Mouse (Mus musculus) adrenal gland, adult (tissue): ENCODE results near the gene Celf2.

Experiments used
- DNase-seq, 2 experiments: peaks; one replicate each; pipeline ENCODE4 v3.0.0; 2022 to 2023; ENCODE audit warnings: low spot score in 1 of 2; ENCODE audit not compliant: inconsistent age in 2 of 2

Gene Celf2

GRCm38 (mm10) chr2:7043770-7044459 is 465.4 kb downstream of the Celf2 start:
- DNase-seq: no peak

DNA sequence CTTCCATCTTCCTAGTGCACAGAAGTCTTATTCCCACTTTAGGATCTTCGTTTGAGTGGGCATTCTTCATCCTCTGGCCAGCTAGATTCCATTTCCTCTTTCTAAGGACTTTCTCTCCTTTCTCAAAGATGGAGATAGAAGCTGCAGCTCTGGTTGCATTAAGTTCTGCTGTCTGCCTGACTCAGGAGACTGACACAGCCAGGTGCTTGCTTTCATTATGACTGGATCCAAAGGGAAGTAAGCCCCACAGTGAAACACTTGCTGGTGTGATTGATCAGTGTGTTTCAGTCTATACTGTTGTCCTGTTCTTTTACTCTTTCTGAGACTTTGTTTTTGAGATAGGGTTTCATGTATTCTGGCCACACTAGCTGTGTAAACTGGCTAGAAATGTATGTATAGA is 468.4 kb downstream of the Celf2 start:
- DNase-seq: no peak

DNA sequence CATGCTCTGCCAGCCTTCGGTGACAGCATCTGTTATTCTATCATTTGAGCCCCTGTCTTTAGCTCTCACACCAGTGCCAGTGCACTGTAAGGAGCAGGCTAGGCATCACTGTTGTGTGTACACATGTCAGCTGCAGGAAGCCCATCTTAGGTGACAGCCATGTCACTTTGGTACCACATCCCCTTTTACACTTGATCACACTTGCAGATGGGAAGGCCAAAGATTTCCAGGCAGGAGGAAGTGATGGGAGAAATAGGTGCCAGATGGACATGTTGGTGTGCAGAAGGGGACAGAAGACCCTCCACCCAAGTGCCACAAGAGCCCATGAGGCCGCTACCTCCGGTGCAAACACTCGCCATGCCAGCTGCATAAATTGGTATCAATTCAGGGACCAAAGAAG is 470.4 kb downstream of the Celf2 start:
- no peak for DNase-seq

DNA sequence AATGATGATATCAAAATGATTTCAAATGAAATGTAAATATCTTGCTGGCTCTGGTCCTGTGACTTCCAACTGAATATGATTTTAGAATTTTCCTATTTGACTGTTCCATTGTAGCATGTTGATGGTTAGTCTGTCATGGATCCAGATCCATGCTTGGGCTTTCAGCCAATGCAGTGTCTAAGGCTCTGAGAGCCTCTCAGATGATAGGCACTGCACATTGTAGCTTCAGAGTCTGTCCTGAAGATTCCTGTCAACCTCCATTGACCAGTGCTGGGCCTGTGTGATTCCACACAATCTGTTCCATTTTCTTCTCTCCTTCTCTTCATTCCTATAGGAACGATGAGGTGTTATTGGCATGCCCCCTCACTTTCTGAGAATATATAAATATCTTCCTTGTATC is 478.0 kb downstream of the Celf2 start:
- DNase-seq: no peak

GRCm38 (mm10) chr2:7026737-7027136 is 482.6 kb downstream of the Celf2 start:
- no peak for DNase-seq

GRCm38 (mm10) chr2:7025594-7025993 is 483.8 kb downstream of the Celf2 start:
- DNase-seq: peak in 1 of 2 experiments; percentile 26

GRCm38 (mm10) chr2:7022184-7022583 is 487.2 kb downstream of the Celf2 start:
- no peak for DNase-seq

GRCm38 (mm10) chr2:7017384-7018113 is 491.8 kb downstream of the Celf2 start:
- no peak for DNase-seq

GRCm38 (mm10) chr2:7013126-7013525 is 496.2 kb downstream of the Celf2 start:
- no peak for DNase-seq

- no peak for DNase-seq
Measured at GRCm38 (mm10) chr2:7006816-7007215, 502.5 kb downstream of the Celf2 start.

- no peak for DNase-seq
Measured at GRCm38 (mm10) chr2:7001967-7002366, 507.4 kb downstream of the Celf2 start.

- no peak for DNase-seq
Measured at GRCm38 (mm10) chr2:6991010-6991421, 518.3 kb downstream of the Celf2 start.

- no peak for DNase-seq
Measured at GRCm38 (mm10) chr2:6985706-6986105, 523.7 kb downstream of the Celf2 start.

DNA sequence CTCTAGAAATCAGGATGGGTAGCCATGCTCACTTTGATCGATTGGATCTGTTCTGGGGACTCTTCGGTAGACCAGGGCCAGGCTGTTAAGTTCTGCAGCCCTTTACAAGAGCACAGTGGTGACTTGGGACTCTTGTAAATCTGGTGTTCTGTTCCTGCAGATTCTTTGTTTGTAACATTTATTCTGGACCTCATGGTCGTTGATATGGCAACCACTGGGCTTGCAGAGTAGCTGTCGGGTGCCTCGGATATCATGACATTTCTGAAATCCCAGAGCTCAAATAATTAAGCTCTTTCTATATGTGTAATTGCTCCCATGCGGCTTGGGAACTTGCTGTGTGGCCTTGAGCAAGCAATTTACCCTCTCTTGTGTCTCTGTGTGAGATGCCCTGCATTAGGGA is 525.5 kb downstream of the Celf2 start:
- no peak for DNase-seq

DNA sequence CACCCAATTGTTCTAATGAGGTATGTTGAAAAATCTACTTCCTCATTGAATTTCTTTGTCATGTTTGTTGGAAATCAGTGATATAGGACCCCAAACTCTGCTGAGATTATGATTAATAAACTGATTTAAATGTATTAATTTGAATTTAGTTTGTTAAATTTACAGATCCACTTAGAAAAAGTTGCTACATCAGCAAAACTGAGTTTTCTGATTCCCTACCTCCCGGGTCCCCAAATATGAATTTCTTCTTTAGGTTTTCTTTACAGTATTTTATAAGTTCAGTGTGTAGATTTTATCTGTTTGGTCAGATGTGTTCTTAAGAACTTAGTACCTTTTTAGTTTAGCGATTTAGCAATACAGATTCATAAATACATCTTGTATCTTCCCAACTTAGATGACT is 533.1 kb downstream of the Celf2 start:
- no peak for DNase-seq

DNA sequence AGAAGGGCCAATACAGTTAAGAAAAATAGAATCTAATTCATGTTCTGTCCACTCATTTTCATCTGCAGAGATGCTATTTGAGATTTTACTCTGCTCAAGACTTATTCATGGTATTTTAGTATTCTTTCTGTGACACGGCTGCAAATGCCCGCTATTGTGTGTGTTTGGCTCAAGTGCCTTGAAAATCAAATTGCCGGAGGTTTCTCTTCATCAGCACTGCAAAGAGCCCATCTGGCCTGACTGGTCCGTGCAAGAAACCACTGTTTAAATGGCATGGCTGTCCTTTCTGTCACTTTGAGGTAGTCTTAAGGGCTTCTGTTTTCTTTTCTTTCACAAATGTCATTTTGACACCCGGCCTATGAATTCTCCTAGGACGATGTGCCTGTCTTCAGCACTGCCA is 540.1 kb downstream of the Celf2 start:
- no peak for DNase-seq

- DNase-seq: no peak
Measured at GRCm38 (mm10) chr2:6965243-6965642, 544.1 kb downstream of the Celf2 start.

DNA sequence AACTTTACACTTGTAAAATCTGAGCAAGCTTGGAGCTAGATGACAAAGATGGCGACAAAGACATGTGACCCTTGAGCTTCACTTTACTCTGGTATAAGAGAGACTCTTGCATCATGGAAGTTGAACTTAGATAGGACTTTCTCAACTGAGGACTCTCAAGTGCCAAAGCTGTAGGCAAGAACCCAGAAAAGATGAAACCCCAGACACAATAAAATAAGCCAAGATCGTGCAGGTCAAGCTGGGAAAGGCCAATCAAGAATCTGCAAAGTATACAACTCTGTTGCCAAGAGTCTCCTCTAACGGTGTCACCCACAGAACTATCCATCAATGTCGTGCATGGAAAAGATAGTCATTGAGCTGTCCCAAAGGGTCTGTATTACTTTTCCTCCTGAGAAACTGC is 558.7 kb downstream of the Celf2 start:
- DNase-seq: peak in 1 of 2 experiments; percentile 49

DNA sequence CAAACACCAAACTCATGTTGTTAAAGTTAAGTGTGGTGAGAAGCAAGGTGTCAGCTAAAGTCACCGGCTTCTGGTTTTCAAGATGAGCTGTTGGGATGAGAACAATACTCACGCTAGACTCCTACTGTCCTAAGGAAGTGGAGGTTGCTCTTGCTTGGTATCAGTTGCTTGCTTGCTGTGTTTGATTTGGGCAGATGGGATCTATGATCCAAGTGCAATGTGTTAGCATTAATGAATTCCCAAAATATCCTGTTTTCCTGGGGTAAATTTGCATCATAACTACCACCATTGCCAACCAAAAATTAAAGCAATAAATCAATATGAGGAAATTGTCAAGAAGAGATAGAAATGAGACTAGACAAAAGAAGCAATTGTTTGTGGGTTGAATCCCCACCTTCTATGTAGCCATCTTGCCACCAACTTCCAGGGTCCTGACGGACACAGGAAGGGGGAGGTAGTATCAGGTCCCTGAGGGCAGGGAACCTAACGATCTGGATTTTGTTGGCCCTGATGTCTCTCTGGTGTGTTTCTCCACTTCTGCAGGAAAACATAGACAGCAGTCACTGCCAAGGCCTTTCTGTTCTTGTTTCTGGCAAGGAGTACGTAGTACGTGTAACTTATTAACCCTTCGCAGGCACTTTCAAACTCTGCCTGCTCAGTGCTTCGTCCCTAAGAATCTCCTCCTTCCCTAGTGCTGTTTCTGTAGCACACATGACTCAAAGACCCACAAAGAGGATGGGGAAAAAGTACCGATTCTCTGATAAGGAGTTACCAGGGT is 563.5 kb downstream of the Celf2 start:
- peak in 1 of 2 experiments; percentile 21 for DNase-seq

GRCm38 (mm10) chr2:6943651-6944050 is 565.7 kb downstream of the Celf2 start:
- no peak for DNase-seq

- DNase-seq: no peak
Measured at GRCm38 (mm10) chr2:6942635-6943390, 566.5 kb downstream of the Celf2 start.
